8 mouse cellular contexts compared by ENCODE assay signal in genomic region chr4:40948160-40948708, GRCm38 (mm10). TPM values are rescaled to one million over a fixed set of nuclear protein-coding genes. Genes with fewer than 3 reads are reported as not detected.
DNase-seq lines count a peak whose midpoint lies in the region; ATAC-seq and TF ChIP-seq lines count a peak whose summit lies in the region.

Bag1 (minus strand) TSS chr4:40948294.
Chmp5 (plus strand) TSS chr4:40948407.

- no peak within 1 kb of the TSS for H3K27ac ChIP-seq in cortical plate, adult 2 months (ENCODE audit: insufficient read depth, low read length)

- peaks cover 5% of the 10 kb centered on the region for H3K4me1 ChIP-seq in cortical plate, adult 2 months (ENCODE audit: control insufficient read depth, insufficient read depth, low read length)
- H3K4me1 ChIP-seq in megakaryocyte, embryonic 14.5 days = peaks cover 56% of the 10 kb centered on the region

- H3K4me3 ChIP-seq in cortical plate, adult 2 months (ENCODE audit: insufficient read depth, low read length) = peak within 1 kb of the TSS; percentile 72
- peak within 1 kb of the TSS; percentile 93 for H3K4me3 ChIP-seq in megakaryocyte, embryonic 14.5 days (replicated peaks)

- H3K36me3 ChIP-seq in megakaryocyte, embryonic 14.5 days (replicated peaks; ENCODE audit: low read length) = peaks cover 71% of the 10 kb centered on the region

- peak; percentile 81 for TF ChIP-seq POLR2A in cortical plate, adult 2 months (IDR thresholded peaks at IDR 0.05; ENCODE audit: extremely low read depth, insufficient read depth, low read length)

- peak; percentile 98 to 99 for DNase-seq in gastrocnemius, adult 8-10 months (ENCODE audit: low spot score in 2 of 2)
- DNase-seq in hindlimb bud, embryonic 11.5 days (ENCODE audit: extremely low spot score, low read depth, low spot score) = peak; percentile 98
- DNase-seq in left cerebral cortex, adult 8-10 months (ENCODE audit: low spot score in 2 of 2) = peak; percentile 91 to 97
- DNase-seq in right cerebral cortex, postnatal 10 days (ENCODE audit: low spot score in 2 of 2) = peak; percentile 98 to 99
- peak; percentile 98 for DNase-seq in urinary bladder, postnatal 25 days (ENCODE audit: low spot score)

- H3K9me3 ChIP-seq in megakaryocyte, embryonic 14.5 days = no peaks in the 10 kb centered on the region

- no peaks in the 10 kb centered on the region for H3K27me3 ChIP-seq in megakaryocyte, embryonic 14.5 days (replicated peaks)

- peak; percentile 94 for ATAC-seq in activated CD4-positive, CD25-positive, alpha-beta regulatory T cell, adult 4 months

- no peak for TF ChIP-seq CTCF in cortical plate, adult 2 months (IDR thresholded peaks at IDR 0.05; ENCODE audit: extremely low read depth, insufficient read depth, low read length)

RNA-seq across cellular contexts. Expression of gene Bag1, which starts in this region (rescaled TPM):
- 10 to 100 TPM; 11.5 to 15.0 TPM for polyA plus RNA-seq in activated CD4-positive, CD25-positive, alpha-beta regulatory T cell, adult 4 months (2017; shearing (Covaris generic))
- polyA plus RNA-seq in cortical plate, adult 2 months (2012; rRNA removed) = 164 and 177 TPM in 2 replicates
- 100 to 1,000 TPM; 229 to 241 (median 229) TPM for total RNA-seq in gastrocnemius, adult 8-10 months (2022)
- total RNA-seq in left cerebral cortex, adult 8-10 months (2022) = 100 to 1,000 TPM; 176 to 192 (median 181) TPM
- 409 and 1,033 TPM in 2 replicates for polyA plus RNA-seq in megakaryocyte, embryonic 14.5 days (2012; ENCODE audit: insufficient read depth, low replicate concordance)

RNA-seq across cellular contexts. Expression of gene Chmp5, which starts in this region (rescaled TPM):
- polyA plus RNA-seq in activated CD4-positive, CD25-positive, alpha-beta regulatory T cell, adult 4 months (2017; shearing (Covaris generic)) = 100 to 1,000 TPM; 121 to 129 TPM
- polyA plus RNA-seq in cortical plate, adult 2 months (2012; rRNA removed) = 102 and 106 TPM in 2 replicates
- total RNA-seq in gastrocnemius, adult 8-10 months (2022) = 10 to 100 TPM; 20.6 to 21.7 (median 21.3) TPM
- total RNA-seq in left cerebral cortex, adult 8-10 months (2022) = 10 to 100 TPM; 73.9 to 90.3 (median 79.7) TPM
- polyA plus RNA-seq in megakaryocyte, embryonic 14.5 days (2012; ENCODE audit: insufficient read depth, low replicate concordance) = 6.2 TPM in 1 of 2 replicates, not detected in the other

Comparison
In these comparisons a context has a peak if more than half of its experiments do, and no peak if none do; other contexts are left out.
1. RNA of gene Bag1 (polyA plus RNA-seq): 409 to 1,033 TPM in megakaryocyte, embryonic 14.5 days and 164 to 177 TPM in cortical plate, adult 2 months; 11.5 to 15.0 TPM in activated CD4-positive, CD25-positive, alpha-beta regulatory T cell, adult 4 months; every median in the first group is over 10 times any median in the second.
2. RNA of gene Chmp5 (polyA plus RNA-seq): 121 to 129 TPM in activated CD4-positive, CD25-positive, alpha-beta regulatory T cell, adult 4 months and 102 to 106 TPM in cortical plate, adult 2 months; 6.2 TPM in megakaryocyte, embryonic 14.5 days; every median in the first group is over 10 times any median in the second.
3. Peak in every context shown above with its lines, with median percentiles within 50 percentile points of each other: DNase-seq.